Mouse (Mus musculus) lung, postnatal 0 days (tissue): Measurements from ENCODE around the gene Mmp11.

Experiments used
- CTCF ChIP-seq: IDR thresholded peaks from 2 replicates; pipeline ENCODE4 v1.5.1; 2016; ENCODE audit warnings: antibody characterized with exemption, mild to moderate bottlenecking
- EP300 ChIP-seq: IDR thresholded peaks from 2 replicates; pipeline ENCODE4 v1.6.1; 2016; ENCODE audit warnings: antibody characterized with exemption, mild to moderate bottlenecking, control low read depth

GRCm38 (mm10) chr10:75978119-75978834 lies 42.0 kb upstream of the Mmp11 start:
- TF ChIP-seq CTCF, result no peak
- no peak for TF ChIP-seq EP300
